Mouse (Mus musculus) gastrocnemius, postnatal 25 days (tissue): ENCODE measurements around the gene Msi2. TPM values are rescaled to one million over a fixed set of nuclear protein-coding genes. Genes with fewer than 3 reads are reported as not detected.

Source experiments
- DNase-seq: peaks from one replicate; pipeline ENCODE4 v3.0.0; 2022
- total RNA-seq, 2 experiments: library from RNA; stranded (reverse); gene quantifications; 1 replicate in 1 of 2; 2 replicates in 1 of 2; pipeline ENCODE4 v1.2.3; 2021

Gene Msi2
- total RNA-seq, 2 experiments from 2014 or later: 158 TPM

GRCm38 (mm10) chr11:88589641-88590040, 128.7 kb downstream of the Msi2 start:
- DNase-seq: no peak

- no peak for DNase-seq
Measured at GRCm38 (mm10) chr11:88588688-88589210, 129.6 kb downstream of the Msi2 start.

GRCm38 (mm10) chr11:88587710-88588109, 130.6 kb downstream of the Msi2 start:
- no peak for DNase-seq

GRCm38 (mm10) chr11:88585880-88586279, 132.4 kb downstream of the Msi2 start:
- no peak for DNase-seq

GRCm38 (mm10) chr11:88585171-88585632, 133.1 kb downstream of the Msi2 start:
- DNase-seq: peak; percentile 46

GRCm38 (mm10) chr11:88583866-88584265, 134.4 kb downstream of the Msi2 start:
- no peak for DNase-seq

- DNase-seq: no peak
Measured at GRCm38 (mm10) chr11:88583259-88583833, 135.0 kb downstream of the Msi2 start.

- no peak for DNase-seq
Measured at GRCm38 (mm10) chr11:88582781-88583180, 135.5 kb downstream of the Msi2 start.

GRCm38 (mm10) chr11:88582021-88582707, 136.1 kb downstream of the Msi2 start:
- no peak for DNase-seq

GRCm38 (mm10) chr11:88581375-88581774, 136.9 kb downstream of the Msi2 start:
- no peak for DNase-seq

- DNase-seq: no peak
Measured at GRCm38 (mm10) chr11:88578700-88579099, 139.6 kb downstream of the Msi2 start.

- DNase-seq: no peak
Measured at GRCm38 (mm10) chr11:88577076-88577475, 141.2 kb downstream of the Msi2 start.

- DNase-seq: no peak
Measured at GRCm38 (mm10) chr11:88576233-88576998, 141.9 kb downstream of the Msi2 start.

GRCm38 (mm10) chr11:88574575-88575360, 143.5 kb downstream of the Msi2 start:
- DNase-seq: peak; percentile 56

GRCm38 (mm10) chr11:88573013-88573412, 145.3 kb downstream of the Msi2 start:
- DNase-seq: no peak

- DNase-seq: no peak
Measured at GRCm38 (mm10) chr11:88572461-88572860, 145.9 kb downstream of the Msi2 start.

GRCm38 (mm10) chr11:88570715-88571202, 147.6 kb downstream of the Msi2 start:
- DNase-seq: no peak

- no peak for DNase-seq
Measured at GRCm38 (mm10) chr11:88566613-88567606, 151.4 kb downstream of the Msi2 start.

- DNase-seq: no peak
Measured at GRCm38 (mm10) chr11:88564810-88565209, 153.5 kb downstream of the Msi2 start.

GRCm38 (mm10) chr11:88564363-88564762, 153.9 kb downstream of the Msi2 start:
- DNase-seq: no peak

- DNase-seq: no peak
Measured at GRCm38 (mm10) chr11:88561191-88561590, 157.1 kb downstream of the Msi2 start.
